Mouse (Mus musculus) mouse embryonic stem cell (cell line): ENCODE data around the gene Mamld1.

Source experiments
- in situ Hi-C, 2 experiments: fragments of 300-500 bp; cut with MboI; formaldehyde crosslinking; loops; 1 replicate in 1 of 2; 3 replicates in 1 of 2; pipeline ENCODE4 v1.14.3; 2019 to 2020; ENCODE audit warnings: low sequenced_read_pairs in 2 of 2, low pct_unique_long_range_greater_than_20kb in 1 of 2, mixed read lengths in 1 of 2; ENCODE audit not compliant: unreplicated experiment in 1 of 2

The Mamld1 gene

GRCm38 (mm10) chrX:71122359-71123293 is 72.6 kb downstream of the Mamld1 start:
- in situ Hi-C loops: no loop called here

GRCm38 (mm10) chrX:71125013-71125412 is 75.0 kb downstream of the Mamld1 start:
- in situ Hi-C loops: no loop called here

- in situ Hi-C loops: no loop called here
These were observed 81.4 kb downstream of the Mamld1 start for GRCm38 (mm10) chrX:71131464-71131863.

GRCm38 (mm10) chrX:71141390-71141789 is 91.3 kb downstream of the Mamld1 start:
- in situ Hi-C loops: no loop called here

GRCm38 (mm10) chrX:71149441-71150050 is 99.5 kb downstream of the Mamld1 start:
- in situ Hi-C loops: no loop called here

- in situ Hi-C loops: no loop called here
These were observed 100.5 kb downstream of the Mamld1 start for GRCm38 (mm10) chrX:71150551-71151001.

- in situ Hi-C loops: no loop called here
These were observed 131.5 kb downstream of the Mamld1 start for GRCm38 (mm10) chrX:71181526-71181925.

GRCm38 (mm10) chrX:71183671-71184070 is 133.6 kb downstream of the Mamld1 start:
- in situ Hi-C loops: no loop called here

- in situ Hi-C loops: no loop called here
These were observed 136.3 kb downstream of the Mamld1 start for GRCm38 (mm10) chrX:71186396-71186795.

- in situ Hi-C loops: no loop called here
These were observed 154.7 kb downstream of the Mamld1 start for GRCm38 (mm10) chrX:71204776-71205175.
